Mouse (Mus musculus) lung, postnatal 0 days (tissue): ENCODE measurements at regions not wholly inside any gene's neighbourhood (a gene's known extent, or its start where the extent isn't known, plus 50 kb on each side); places are given as distances from the start of the nearest gene placed in this dataset.
A peak's percentile ranks its signal among the peaks of the same experiment; 100 is the strongest.

Experiments
- ATAC-seq: fragments of 200-750 bp; cut with Nextera tagmentation; 2 replicates; pipeline ENCODE4 v1.8.0; 2017; ENCODE audit warnings: moderate library complexity
- DNase-seq: peaks from one replicate; pipeline ENCODE4 v3.0.0-alpha.2; 2016; ENCODE audit warnings: low spot score
- H3K27ac ChIP-seq: fragments of 300-500 bp; sonication (generic); 2 replicates; pipeline ENCODE4 v1.5.1; 2014; ENCODE audit warnings: antibody characterized with exemption, mild to moderate bottlenecking, low read length, mixed read lengths
- H3K27me3 ChIP-seq: fragments of 300-500 bp; sonication (generic); replicated peaks from 2 replicates; pipeline ENCODE4 v1.6.1; 2014; ENCODE audit warnings: low read length, mixed read lengths; ENCODE audit not compliant: insufficient read depth
- H3K36me3 ChIP-seq: fragments of 300-500 bp; sonication (generic); 2 replicates; pipeline ENCODE4 v1.6.1; 2014; ENCODE audit warnings: low read length, mixed read lengths; ENCODE audit not compliant: insufficient read depth
- H3K4me1 ChIP-seq: fragments of 300-500 bp; sonication (generic); 2 replicates; pipeline ENCODE4 v1.6.1; 2014; ENCODE audit warnings: antibody characterized with exemption, low read depth, low read length, mixed read lengths; ENCODE audit not compliant: insufficient read depth
- H3K4me2 ChIP-seq: fragments of 300-500 bp; sonication (generic); replicated peaks from 2 replicates; pipeline ENCODE4 v1.6.1; 2014; ENCODE audit warnings: low read depth, mild to moderate bottlenecking, low read length, moderate library complexity, mixed read lengths
- H3K4me3 ChIP-seq: fragments of 300-500 bp; sonication (generic); 2 replicates; pipeline ENCODE4 v1.5.1; 2014; ENCODE audit warnings: low read depth, low read length
- H3K9ac ChIP-seq: fragments of 300-500 bp; sonication (generic); replicated peaks from 2 replicates; pipeline ENCODE4 v1.6.1; 2014; ENCODE audit warnings: low read depth, mild to moderate bottlenecking
- H3K9me3 ChIP-seq: fragments of 300-500 bp; sonication (generic); 2 replicates; pipeline ENCODE4 v1.6.1; 2016; ENCODE audit warnings: low read length, mixed read lengths
- CTCF ChIP-seq: IDR thresholded peaks from 2 replicates; pipeline ENCODE4 v1.5.1; 2016; ENCODE audit warnings: antibody characterized with exemption, mild to moderate bottlenecking
- EP300 ChIP-seq: IDR thresholded peaks from 2 replicates; pipeline ENCODE4 v1.6.1; 2016; ENCODE audit warnings: antibody characterized with exemption, mild to moderate bottlenecking, control low read depth
- WGBS: fragments of 180-500 bp; shearing (Covaris S2); extraction: QIAGEN DNeasy Blood & Tissue Kit; methylation state at CpG from one replicate; pipeline ENCODE4 v1.1.7; 2014; 5-methylcytosine and 5-hydroxymethylcytosine counted together

DNA sequence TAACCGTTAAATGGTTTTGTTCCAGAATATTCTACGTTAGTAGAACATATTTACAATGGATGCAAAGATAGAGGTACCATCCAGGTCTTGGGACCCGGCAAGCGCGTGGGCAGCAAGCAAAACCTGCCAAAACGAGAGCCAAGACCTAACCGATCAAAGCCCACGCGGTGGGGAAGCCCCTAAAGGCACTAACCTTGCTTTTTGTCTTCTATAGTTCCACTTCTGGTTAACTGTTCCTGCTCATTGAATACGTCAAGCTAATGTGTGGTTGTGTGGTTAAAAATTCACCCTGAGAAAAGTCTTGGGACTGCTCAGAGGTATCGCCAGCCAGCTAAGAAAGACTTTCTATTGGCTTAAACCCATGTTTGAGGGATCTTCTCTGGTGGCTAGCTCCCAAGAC is 55.9 kb upstream of the Cand1 start:
- ATAC-seq: no peak

DNA sequence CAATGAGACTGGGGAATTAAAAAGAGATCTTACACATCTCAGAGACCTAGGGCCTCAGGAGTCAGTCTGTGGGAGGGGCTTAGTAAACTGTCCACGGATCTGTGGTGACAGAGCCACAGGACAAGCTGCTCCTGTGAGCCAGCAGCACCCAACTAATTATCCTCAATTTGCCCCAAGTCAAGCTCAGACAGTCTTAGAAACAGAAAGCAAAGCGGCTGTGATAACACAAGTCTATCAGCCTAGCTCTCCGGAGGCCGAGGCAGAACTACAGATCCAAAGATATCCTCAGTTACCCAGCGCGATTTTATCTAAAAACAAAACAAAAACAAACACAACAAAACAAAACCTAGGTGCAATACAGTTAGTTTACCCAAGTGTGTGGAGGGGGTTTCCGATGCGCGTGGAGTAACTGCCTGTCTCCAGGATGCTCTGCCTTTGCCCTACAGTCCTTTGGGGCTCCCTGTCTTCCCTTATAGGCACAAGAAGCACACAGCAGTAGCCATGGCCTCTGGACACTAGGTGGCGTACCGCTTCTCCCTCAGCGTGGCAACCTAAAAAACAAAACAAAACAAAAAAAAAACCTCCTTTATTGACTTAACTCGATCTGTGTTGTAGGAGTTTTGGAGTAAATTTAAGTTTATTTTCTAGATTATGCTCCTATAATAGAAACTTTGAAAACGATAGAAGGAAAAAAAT is 54.7 kb upstream of the Cand1 start:
- H3K4me2 ChIP-seq: no peak overlapping the region
- no peak overlapping the region for H3K4me3 ChIP-seq
- H3K4me1 ChIP-seq: no peaks in the 10 kb centered on the region
- H3K27me3 ChIP-seq: no peaks in the 10 kb centered on the region
- H3K9ac ChIP-seq: no peak overlapping the region
- DNase-seq (peak; percentile 40), ATAC-seq (no peak)
- H3K9me3 ChIP-seq: no peaks in the 10 kb centered on the region
- WGBS: 42% methylated on average over 14 of the region's 14 CpGs
- no peak for TF ChIP-seq EP300
- peak; percentile 65 for TF ChIP-seq CTCF
- no peak overlapping the region for H3K27ac ChIP-seq
- H3K36me3 ChIP-seq: no peaks in the 10 kb centered on the region

More for the DNA sequence above, 55.9 kb upstream of the Cand1 start:
- TF ChIP-seq CTCF: no peak
- TF ChIP-seq EP300: no peak
- Histone ChIP-seq H3K9ac (no peak overlapping the region), H3K9me3 (no peaks in the 10 kb centered on the region), H3K36me3 (no peaks in the 10 kb centered on the region), H3K4me1 (no peaks in the 10 kb centered on the region), H3K27ac (no peak overlapping the region), H3K4me2 (no peak overlapping the region), H3K4me3 (no peak overlapping the region), H3K27me3 (no peaks in the 10 kb centered on the region)
- no peak for DNase-seq
- 92% methylated on average over 11 of the region's 11 CpGs for WGBS

DNA sequence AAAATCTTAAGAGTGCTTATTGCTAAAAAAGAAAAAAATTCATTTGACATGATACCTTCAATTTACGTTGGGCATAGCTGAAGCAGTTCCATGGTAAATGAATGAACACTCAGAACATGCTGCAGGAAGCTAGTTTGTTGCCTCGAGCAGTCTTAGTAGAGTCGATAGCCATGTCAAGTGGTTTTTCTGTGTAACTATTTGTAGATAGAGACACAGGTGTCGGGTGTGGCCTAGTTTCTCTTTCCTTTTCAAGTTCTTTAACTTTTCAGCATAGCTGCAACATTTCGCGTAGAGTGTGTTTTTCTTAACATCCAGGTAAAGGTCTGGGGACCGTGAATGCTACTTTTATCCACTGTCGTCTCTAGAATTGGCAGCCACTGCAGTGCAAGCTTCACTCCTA is 53.5 kb upstream of the Cand1 start:
- WGBS: 71% methylated on average over 8 of the region's 8 CpGs
- TF ChIP-seq CTCF (no peak), EP300 (no peak)
- Histone ChIP-seq H3K27ac (no peak overlapping the region), H3K9me3 (no peaks in the 10 kb centered on the region), H3K4me2 (no peak overlapping the region), H3K4me3 (no peak overlapping the region), H3K9ac (no peak overlapping the region), H3K27me3 (no peaks in the 10 kb centered on the region), H3K36me3 (no peaks in the 10 kb centered on the region), H3K4me1 (no peaks in the 10 kb centered on the region)
- ATAC-seq (no peak), DNase-seq (no peak)
